Mouse (Mus musculus) megakaryocyte, embryonic 14.5 days (primary cell): ENCODE measurements around the gene Med29.

ENCODE experiments used
- FLI1 ChIP-seq: IDR thresholded peaks from 2 replicates; pipeline ENCODE4 v1.6.1; 2012; ENCODE audit warnings: low read length, inconsistent platforms, mixed read lengths
- GATA1 ChIP-seq: IDR thresholded peaks from 3 replicates; pipeline ENCODE4 v1.6.1; 2012; ENCODE audit warnings: mixed read lengths, low read length, inconsistent platforms, borderline replicate concordance

- no peak for TF ChIP-seq GATA1
- no peak for TF ChIP-seq FLI1
These were observed 45.5 kb upstream of the Med29 start for GRCm38 (mm10) chr7:28437964-28438363.
